Mouse (Mus musculus) heart, postnatal 0 days (tissue): Measurements from ENCODE around the gene Uqcr10. TPM values are rescaled to one million over a fixed set of nuclear protein-coding genes. Genes with fewer than 3 reads are reported as not detected.

Source experiments
- ATAC-seq: fragments of 200-750 bp; cut with Nextera tagmentation; 2 replicates; pipeline ENCODE4 v1.8.0; 2017; ENCODE audit warnings: low read depth, moderate number of reproducible peaks, moderate library complexity; ENCODE audit not compliant: insufficient read depth
- DNase-seq: peaks from one replicate; pipeline ENCODE4 v3.0.0-alpha.2; 2016; ENCODE audit warnings: low spot score
- H3K27ac ChIP-seq: fragments of 300-500 bp; sonication (generic); 2 replicates; pipeline ENCODE4 v1.5.1; 2014; ENCODE audit warnings: low read depth, mild to moderate bottlenecking
- H3K27me3 ChIP-seq: fragments of 300-500 bp; sonication (generic); 2 replicates; pipeline ENCODE4 v1.6.1; 2014; ENCODE audit warnings: low read length, mixed read lengths; ENCODE audit not compliant: control insufficient read depth, insufficient read depth
- H3K36me3 ChIP-seq: fragments of 300-500 bp; sonication (generic); replicated peaks from 2 replicates; pipeline ENCODE4 v1.6.1; 2014; ENCODE audit warnings: low read length, mixed read lengths; ENCODE audit not compliant: control insufficient read depth, insufficient read depth
- H3K4me1 ChIP-seq: fragments of 300-500 bp; sonication (generic); 2 replicates; pipeline ENCODE4 v1.6.1; 2014; ENCODE audit warnings: antibody characterized with exemption; ENCODE audit not compliant: control insufficient read depth, insufficient read depth
- H3K4me2 ChIP-seq: fragments of 300-500 bp; sonication (generic); 2 replicates; pipeline ENCODE4 v1.6.1; 2014; ENCODE audit warnings: low read depth, mild to moderate bottlenecking, low read length, moderate library complexity
- H3K4me3 ChIP-seq: fragments of 300-500 bp; sonication (generic); 2 replicates; pipeline ENCODE4 v1.5.1; 2014; ENCODE audit warnings: low read depth, low read length
- H3K9ac ChIP-seq: fragments of 300-500 bp; sonication (generic); replicated peaks from 2 replicates; pipeline ENCODE4 v1.6.1; 2014; ENCODE audit warnings: low read depth, low read length, mixed read lengths
- H3K9me3 ChIP-seq: fragments of 300-500 bp; sonication (generic); replicated peaks from 2 replicates; pipeline ENCODE4 v1.6.1; 2016; ENCODE audit warnings: low read length; ENCODE audit not compliant: control insufficient read depth
- CTCF ChIP-seq: IDR thresholded peaks from 2 replicates; pipeline ENCODE4 v1.5.1; 2016; ENCODE audit warnings: antibody characterized with exemption, control low read depth, low read depth
- EP300 ChIP-seq: IDR thresholded peaks from 2 replicates; pipeline ENCODE4 v1.6.1; 2016; ENCODE audit warnings: antibody characterized with exemption, low read depth
- WGBS: fragments of 180-500 bp; shearing (Covaris S2); extraction: QIAGEN DNeasy Blood & Tissue Kit; methylation state at CpG from one replicate; pipeline ENCODE4 v1.1.7; 2014; 5-methylcytosine and 5-hydroxymethylcytosine counted together
- polyA plus RNA-seq: library from polyadenylated mRNA; unstranded; fragments of >200 nt; fragmentation: Nextera tagmentation; extraction: Ambion mirVana; gene quantifications from 2 replicates; pipeline ENCODE4 v1.2.1, GENCODE M21; 2015
- total RNA-seq: library from RNA; depleted of rRNA; stranded (reverse); fragments of >200 nt; gene quantifications from 2 replicates; pipeline ENCODE4 v1.2.3, GENCODE M21; 2014; ENCODE audit warnings: low replicate concordance

Uqcr10 gene
- total and polyA plus RNA-seq, 2 experiments from 2014 or later, result 837 to 3,434 TPM

DNA sequence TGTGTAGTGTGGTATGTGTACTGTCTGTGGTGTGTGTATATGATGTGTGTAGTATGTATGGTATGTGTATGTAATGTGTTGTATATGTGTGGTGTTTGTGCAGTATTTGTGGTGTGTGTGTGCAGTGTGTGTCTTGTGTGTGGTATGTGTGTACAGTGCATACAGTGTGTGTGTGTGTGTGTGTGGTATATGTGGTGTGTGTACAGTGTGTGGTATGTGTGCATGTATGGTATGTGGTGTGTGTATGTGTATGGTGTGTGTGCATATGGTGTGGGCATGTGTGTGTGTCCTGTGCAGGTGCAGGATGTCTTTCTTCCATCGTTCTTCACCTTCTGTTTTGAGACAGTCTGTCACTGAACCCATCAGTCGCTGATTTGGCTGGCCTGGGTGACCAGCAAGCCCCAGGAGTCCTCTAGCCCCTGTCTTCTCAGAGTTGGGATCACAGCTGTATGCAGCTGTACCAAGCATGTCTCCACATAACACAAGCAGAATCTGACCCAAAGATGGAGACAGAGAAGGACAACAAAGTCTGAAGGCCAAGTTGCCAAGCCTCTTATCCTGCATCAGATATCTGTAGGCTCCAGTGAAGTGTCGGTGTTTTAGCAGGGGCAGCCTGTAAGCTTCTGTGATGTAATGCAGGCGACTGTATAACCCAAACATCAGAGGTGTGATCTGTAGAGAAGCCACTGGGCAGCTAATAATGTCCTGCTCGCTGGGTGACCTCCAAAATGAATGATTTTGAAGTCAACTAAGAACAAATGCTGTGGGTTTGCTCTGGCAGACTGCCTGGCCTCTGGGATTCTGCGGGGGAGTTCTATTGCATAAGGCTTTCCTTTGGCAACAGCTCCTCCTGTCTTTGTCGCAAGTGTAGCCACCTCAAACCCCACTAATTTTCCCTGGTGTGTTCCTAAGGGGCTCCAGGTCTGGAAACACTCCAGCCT, 6.8 kb downstream of the Uqcr10 start:
- no peak overlapping the region for H3K9ac ChIP-seq
- no peak overlapping the region for H3K4me2 ChIP-seq
- no peak overlapping the region for H3K27ac ChIP-seq
- TF ChIP-seq CTCF (peak; percentile 64), EP300 (no peak)
- no peak overlapping the region for H3K4me3 ChIP-seq
- H3K27me3 ChIP-seq, result no peaks in the 10 kb centered on the region
- DNase-seq (peak; percentile 64), ATAC-seq (peak; percentile 64)
- peaks cover 17% of the 10 kb centered on the region for H3K36me3 ChIP-seq
- H3K4me1 ChIP-seq, result peaks cover 3% of the 10 kb centered on the region; the same call in 1 of the 2 replicates
- no peaks in the 10 kb centered on the region for H3K9me3 ChIP-seq
- 26% methylated on average over 7 of the region's 7 CpGs for WGBS

DNA sequence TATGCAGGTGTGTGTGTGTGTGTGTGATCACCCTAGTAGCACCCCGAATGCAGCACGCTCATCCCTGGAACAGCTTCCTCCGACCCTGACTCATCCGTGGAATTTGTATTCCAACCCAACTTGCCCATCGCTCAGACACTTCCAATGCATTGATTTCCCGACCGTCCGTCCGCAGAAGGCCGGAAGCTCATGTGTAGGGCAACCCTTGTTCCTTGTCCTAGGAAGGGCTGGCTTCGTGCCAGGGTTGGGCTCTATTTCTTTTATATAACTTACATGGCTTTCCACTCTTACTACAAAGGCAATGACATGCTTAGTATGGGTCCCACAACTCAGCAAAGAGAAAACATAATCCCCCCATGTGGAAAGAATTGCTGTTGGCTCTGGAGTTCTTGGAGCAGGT, 12.0 kb downstream of the Uqcr10 start:
- WGBS, result 89% methylated on average over 11 of the region's 11 CpGs
- no peak for TF ChIP-seq CTCF
- TF ChIP-seq EP300, result no peak

DNA sequence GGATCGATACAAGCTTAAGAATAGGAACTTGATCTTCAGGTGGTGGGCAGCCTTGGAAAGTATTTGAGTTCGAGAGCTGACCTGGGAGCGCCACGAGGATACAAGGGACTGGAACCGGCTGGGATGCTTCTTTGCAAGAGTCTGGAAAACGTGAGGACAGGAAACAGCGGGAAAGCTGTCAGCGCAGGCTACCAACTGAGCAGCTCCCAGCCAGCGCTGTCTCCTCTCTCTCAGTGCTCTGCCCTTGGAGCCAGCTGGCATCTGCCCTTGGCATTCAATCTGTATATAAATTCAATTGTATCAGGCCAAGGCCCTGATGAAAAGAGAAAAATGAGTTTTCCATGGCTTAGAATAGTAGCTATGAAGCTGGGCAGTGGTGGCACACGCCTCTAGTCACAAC, 12.9 kb downstream of the Uqcr10 start:
- H3K27me3 ChIP-seq, result no peaks in the 10 kb centered on the region
- no peaks in the 10 kb centered on the region for H3K4me1 ChIP-seq
- DNase-seq (no peak), ATAC-seq (no peak)
- H3K4me3 ChIP-seq, result no peak overlapping the region
- H3K27ac ChIP-seq, result no peak overlapping the region
- no peak overlapping the region for H3K4me2 ChIP-seq
- H3K36me3 ChIP-seq, result no peaks in the 10 kb centered on the region
- WGBS, result 39% methylated on average over 10 of the region's 10 CpGs
- H3K9me3 ChIP-seq, result no peaks in the 10 kb centered on the region
- TF ChIP-seq EP300 (no peak), CTCF (no peak)
- no peak overlapping the region for H3K9ac ChIP-seq

More for the DNA sequence above, 12.0 kb downstream of the Uqcr10 start:
- H3K27ac ChIP-seq, result no peak overlapping the region
- no peak for DNase-seq
- H3K9ac ChIP-seq, result no peak overlapping the region
- no peaks in the 10 kb centered on the region for H3K36me3 ChIP-seq
- no peak overlapping the region for H3K4me2 ChIP-seq
- no peak overlapping the region for H3K4me3 ChIP-seq
- no peaks in the 10 kb centered on the region for H3K4me1 ChIP-seq
- no peaks in the 10 kb centered on the region for H3K9me3 ChIP-seq
- no peak for ATAC-seq
- no peaks in the 10 kb centered on the region for H3K27me3 ChIP-seq

DNA sequence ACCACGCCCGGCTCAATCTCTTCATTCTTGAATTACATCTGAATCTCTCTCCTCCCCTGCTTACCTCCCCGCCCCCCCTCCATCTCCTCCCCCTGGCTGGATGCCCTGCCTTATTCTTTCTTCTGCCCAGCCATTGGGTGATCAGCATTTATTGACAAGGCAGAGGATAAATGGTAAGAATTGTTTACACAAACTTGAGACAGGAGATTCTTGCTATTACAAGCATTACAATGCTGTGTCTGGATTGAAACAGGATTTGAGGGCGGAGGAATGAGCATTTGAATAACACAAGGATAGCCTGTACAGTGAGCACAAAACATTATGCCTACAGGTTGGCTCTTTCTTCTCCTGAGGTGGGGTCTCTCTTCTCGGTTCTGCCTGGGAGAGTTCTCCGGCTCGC, 13.8 kb downstream of the Uqcr10 start:
- H3K4me2 ChIP-seq, result no peak overlapping the region
- H3K4me3 ChIP-seq, result no peak overlapping the region
- 83% methylated on average over 7 of the region's 7 CpGs for WGBS
- H3K4me1 ChIP-seq, result no peaks in the 10 kb centered on the region
- H3K36me3 ChIP-seq, result no peaks in the 10 kb centered on the region
- H3K9ac ChIP-seq, result no peak overlapping the region
- H3K27me3 ChIP-seq, result no peaks in the 10 kb centered on the region
- no peak for TF ChIP-seq EP300
- no peak for TF ChIP-seq CTCF
- ATAC-seq (no peak), DNase-seq (no peak)
- H3K27ac ChIP-seq, result no peak overlapping the region
- H3K9me3 ChIP-seq, result no peaks in the 10 kb centered on the region

DNA sequence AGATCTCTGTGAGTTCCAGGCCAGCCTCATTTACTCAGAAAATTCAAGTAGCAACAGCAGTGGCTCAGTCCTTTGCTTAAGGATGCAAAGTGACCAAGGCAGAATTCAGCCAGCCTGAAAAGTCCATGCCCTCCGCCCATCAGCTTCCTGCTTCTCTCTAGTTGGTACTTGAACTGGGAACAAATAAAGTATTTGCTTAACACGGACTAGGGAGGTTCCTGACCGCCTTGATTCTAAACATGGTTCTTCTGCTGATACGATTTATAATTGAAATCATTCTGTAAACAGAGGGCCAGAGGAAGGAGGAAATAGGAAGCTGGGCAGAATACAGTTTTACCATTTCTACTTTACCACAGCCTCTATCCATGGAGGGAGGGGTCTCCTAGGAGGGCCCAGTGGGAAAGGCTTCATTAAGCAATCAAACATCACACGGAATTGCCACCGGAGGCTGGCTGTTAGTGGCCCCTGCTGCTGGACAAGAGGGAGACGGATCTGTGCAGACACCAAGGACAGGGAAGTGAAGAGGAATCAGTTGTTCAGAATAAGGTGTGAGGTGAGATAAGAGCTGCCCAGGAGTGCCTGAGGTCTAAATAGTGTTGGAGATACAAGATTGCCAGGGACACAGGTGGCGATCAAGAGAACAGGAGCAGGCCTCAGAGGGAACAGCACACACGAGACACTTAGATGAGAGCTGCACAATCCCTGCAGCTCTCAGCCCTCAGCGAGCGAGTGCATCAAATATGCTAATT, 15.3 kb downstream of the Uqcr10 start:
- DNase-seq (no peak), ATAC-seq (no peak)
- no peak overlapping the region for H3K4me3 ChIP-seq
- no peaks in the 10 kb centered on the region for H3K9me3 ChIP-seq
- no peaks in the 10 kb centered on the region for H3K36me3 ChIP-seq
- WGBS, result 55% methylated on average over 11 of the region's 11 CpGs
- H3K9ac ChIP-seq, result no peak overlapping the region
- H3K4me1 ChIP-seq, result no peaks in the 10 kb centered on the region
- H3K4me2 ChIP-seq, result no peak overlapping the region
- TF ChIP-seq CTCF (no peak), EP300 (no peak)
- H3K27ac ChIP-seq, result no peak overlapping the region
- no peaks in the 10 kb centered on the region for H3K27me3 ChIP-seq
